Mouse (Mus musculus) kidney, embryonic 15.5 days (tissue): ENCODE data around the gene Cdk20. TPM values are rescaled to one million over a fixed set of nuclear protein-coding genes. Genes with fewer than 3 reads are reported as not detected.
A peak's percentile ranks its signal among the peaks of the same experiment; 100 is the strongest.

Experiments used
- ATAC-seq: fragments of 200-750 bp; cut with Nextera tagmentation; replicated peaks from 2 replicates; pipeline ENCODE4 v1.8.0; 2017; ENCODE audit warnings: moderate TSS enrichment; ENCODE audit not compliant: low FRiP score
- H3K27ac ChIP-seq: fragments of 300-500 bp; sonication (generic); 2 replicates; pipeline ENCODE4 v1.5.1; 2015; ENCODE audit warnings: mild to moderate bottlenecking, inconsistent platforms
- H3K27me3 ChIP-seq: fragments of 300-500 bp; sonication (generic); 2 replicates; pipeline ENCODE4 v1.6.1; 2015; ENCODE audit warnings: inconsistent platforms
- H3K36me3 ChIP-seq: fragments of 300-500 bp; sonication (generic); 2 replicates; pipeline ENCODE4 v1.6.1; 2015; ENCODE audit warnings: inconsistent platforms
- H3K4me1 ChIP-seq: fragments of 300-500 bp; sonication (generic); 2 replicates; pipeline ENCODE4 v1.6.1; 2015; ENCODE audit warnings: inconsistent platforms
- H3K4me2 ChIP-seq: fragments of 300-500 bp; sonication (generic); 2 replicates; pipeline ENCODE4 v1.6.1; 2015; ENCODE audit warnings: moderate library complexity, mild to moderate bottlenecking, inconsistent platforms
- H3K4me3 ChIP-seq: fragments of 300-500 bp; sonication (generic); replicated peaks from 2 replicates; pipeline ENCODE4 v1.5.1; 2015; ENCODE audit warnings: mild to moderate bottlenecking, inconsistent platforms
- H3K9ac ChIP-seq: fragments of 300-500 bp; sonication (generic); 2 replicates; pipeline ENCODE4 v1.6.1; 2015; ENCODE audit warnings: mild to moderate bottlenecking, inconsistent platforms
- H3K9me3 ChIP-seq: fragments of 300-500 bp; sonication (generic); replicated peaks from 2 replicates; pipeline ENCODE4 v1.6.1; 2016; ENCODE audit warnings: inconsistent platforms
- WGBS: fragments of 180-500 bp; shearing (Covaris S2); methylation state at CpG from one replicate; pipeline ENCODE4 v1.1.7; 2015; ENCODE audit warnings: mixed read lengths; 5-methylcytosine and 5-hydroxymethylcytosine counted together
- polyA plus RNA-seq: library from polyadenylated mRNA; unstranded; fragments of >200 nt; fragmentation: Nextera tagmentation; extraction: Ambion mirVana; gene quantifications from 2 replicates; pipeline ENCODE4 v1.2.1, GENCODE M21; 2015

Gene Cdk20
- polyA plus RNA-seq, 1 experiment from 2014 or later, result 12.8 TPM

DNA sequence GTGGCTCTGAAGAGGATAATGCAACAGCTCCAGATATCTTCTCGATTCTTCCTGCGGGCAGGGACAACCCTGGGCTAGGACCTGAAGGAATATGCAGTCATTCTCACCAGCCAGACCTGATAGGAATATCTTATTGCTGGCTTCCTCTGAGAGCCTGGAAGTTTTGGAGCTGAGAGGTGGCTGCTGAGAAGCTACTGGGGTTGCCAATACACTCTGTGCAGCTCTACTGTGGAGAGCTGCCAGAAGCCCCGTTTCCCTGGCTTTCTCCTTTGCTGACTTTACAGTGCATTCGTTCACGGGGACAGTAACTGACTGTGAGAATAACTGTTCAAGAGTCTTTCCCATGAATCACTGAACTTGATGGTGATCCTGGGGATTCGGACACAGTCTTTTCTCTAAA, 26.6 kb upstream of the Cdk20 start:
- ATAC-seq, result no peak
- Histone ChIP-seq H3K4me1 (peaks cover 15% of the 10 kb centered on the region), H3K36me3 (no peaks in the 10 kb centered on the region), H3K4me3 (no peak overlapping the region), H3K9ac (no peak overlapping the region), H3K9me3 (no peaks in the 10 kb centered on the region), H3K27ac (no peak overlapping the region), H3K4me2 (no peak overlapping the region), H3K27me3 (no peaks in the 10 kb centered on the region)
- WGBS, result 76% methylated on average over 6 of the region's 6 CpGs

DNA sequence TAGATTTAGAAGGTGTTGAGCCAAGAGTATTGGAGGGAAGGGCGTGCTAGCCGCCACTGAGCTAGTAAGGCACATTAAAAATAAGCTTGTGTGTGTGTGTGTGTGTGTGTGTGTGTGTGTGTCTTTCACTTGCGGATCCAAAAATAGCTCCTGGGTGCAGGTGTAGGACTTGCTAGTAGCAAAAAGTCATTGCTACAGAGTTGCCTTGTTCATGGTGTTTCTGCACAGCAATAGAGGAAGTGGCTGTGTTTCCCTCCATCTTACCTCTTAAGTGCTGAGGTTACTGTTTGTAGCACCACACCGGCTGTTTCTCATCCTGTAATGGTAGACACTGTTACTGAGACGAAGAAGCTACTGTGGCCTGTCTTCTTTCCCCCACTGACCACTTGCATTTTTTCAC, 24.1 kb upstream of the Cdk20 start:
- WGBS, result 86% methylated on average over 5 of the region's 5 CpGs
- H3K9ac ChIP-seq, result no peak overlapping the region
- no peaks in the 10 kb centered on the region for H3K4me1 ChIP-seq
- H3K27ac ChIP-seq, result no peak overlapping the region
- H3K36me3 ChIP-seq, result no peaks in the 10 kb centered on the region
- no peak overlapping the region for H3K4me3 ChIP-seq
- no peaks in the 10 kb centered on the region for H3K27me3 ChIP-seq
- ATAC-seq, result no peak
- no peaks in the 10 kb centered on the region for H3K9me3 ChIP-seq
- H3K4me2 ChIP-seq, result no peak overlapping the region

DNA sequence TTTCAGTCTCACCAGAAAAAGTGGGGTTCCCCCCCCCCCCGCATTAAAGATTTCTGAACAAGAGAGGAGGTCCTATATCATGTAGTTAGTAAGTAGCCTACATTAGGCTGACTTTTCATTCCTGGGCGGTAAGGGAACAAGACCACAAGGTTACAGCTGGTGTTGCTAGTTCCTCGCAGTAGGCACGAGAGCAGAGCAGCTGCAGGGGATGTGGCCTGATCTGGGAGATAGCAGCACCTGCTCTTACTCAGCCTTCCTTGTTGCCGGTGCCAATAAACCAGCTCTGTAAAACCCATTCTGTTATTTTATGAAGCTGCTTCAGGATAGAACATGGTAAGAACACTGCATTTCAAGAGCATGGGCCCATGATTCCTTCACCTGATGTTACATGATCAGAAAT, 21.5 kb upstream of the Cdk20 start:
- no peak overlapping the region for H3K27ac ChIP-seq
- no peaks in the 10 kb centered on the region for H3K4me1 ChIP-seq
- ATAC-seq, result no peak
- H3K9ac ChIP-seq, result no peak overlapping the region
- no peaks in the 10 kb centered on the region for H3K27me3 ChIP-seq
- no peak overlapping the region for H3K4me2 ChIP-seq
- H3K9me3 ChIP-seq, result no peaks in the 10 kb centered on the region
- 60% methylated on average over 5 of the region's 5 CpGs for WGBS
- H3K36me3 ChIP-seq, result no peaks in the 10 kb centered on the region
- H3K4me3 ChIP-seq, result no peak overlapping the region

- WGBS, result 80% methylated on average over 2 of the region's 2 CpGs
- no peak for ATAC-seq
Measured at GRCm38 (mm10) chr13:64411282-64411681, 20.8 kb upstream of the Cdk20 start.

DNA sequence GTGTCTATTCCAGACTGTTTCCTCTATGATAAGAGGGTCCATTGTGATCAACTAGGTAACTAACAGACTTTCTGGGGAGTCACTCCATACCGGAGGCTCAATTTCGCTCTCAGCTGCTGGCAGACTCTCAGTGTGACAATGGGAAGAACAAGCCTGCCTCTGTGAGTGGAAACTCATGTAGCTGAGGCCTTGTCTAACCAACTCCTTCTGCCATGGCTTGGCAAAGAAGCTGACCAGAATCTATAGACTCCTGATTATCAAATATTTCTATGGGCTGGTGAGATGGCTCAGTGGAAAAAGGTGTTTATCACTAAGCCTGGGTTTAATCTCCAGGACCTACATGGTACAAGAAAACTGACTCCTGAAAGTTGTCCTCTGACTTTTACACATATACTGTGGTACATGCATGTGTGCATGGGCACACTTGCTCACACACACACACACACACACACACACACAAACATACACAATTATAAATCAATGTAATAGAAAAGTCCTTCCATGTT, 19.3 kb upstream of the Cdk20 start:
- H3K4me1 ChIP-seq, result peaks cover 5% of the 10 kb centered on the region; the same call in 1 of the 2 replicates
- no peaks in the 10 kb centered on the region for H3K27me3 ChIP-seq
- WGBS, result 78% methylated on average over 2 of the region's 2 CpGs
- no peaks in the 10 kb centered on the region for H3K36me3 ChIP-seq
- H3K27ac ChIP-seq, result no peak overlapping the region
- ATAC-seq, result no peak
- H3K4me2 ChIP-seq, result no peak overlapping the region
- H3K9ac ChIP-seq, result no peak overlapping the region
- H3K9me3 ChIP-seq, result no peaks in the 10 kb centered on the region
- no peak overlapping the region for H3K4me3 ChIP-seq

More at GRCm38 (mm10) chr13:64411282-64411681, 20.8 kb upstream of the Cdk20 start:
- Histone ChIP-seq H3K36me3 (no peaks in the 10 kb centered on the region), H3K27me3 (no peaks in the 10 kb centered on the region), H3K9me3 (no peaks in the 10 kb centered on the region), H3K4me3 (no peak overlapping the region), H3K9ac (no peak overlapping the region), H3K4me1 (no peaks in the 10 kb centered on the region), H3K27ac (no peak overlapping the region), H3K4me2 (no peak overlapping the region)

DNA sequence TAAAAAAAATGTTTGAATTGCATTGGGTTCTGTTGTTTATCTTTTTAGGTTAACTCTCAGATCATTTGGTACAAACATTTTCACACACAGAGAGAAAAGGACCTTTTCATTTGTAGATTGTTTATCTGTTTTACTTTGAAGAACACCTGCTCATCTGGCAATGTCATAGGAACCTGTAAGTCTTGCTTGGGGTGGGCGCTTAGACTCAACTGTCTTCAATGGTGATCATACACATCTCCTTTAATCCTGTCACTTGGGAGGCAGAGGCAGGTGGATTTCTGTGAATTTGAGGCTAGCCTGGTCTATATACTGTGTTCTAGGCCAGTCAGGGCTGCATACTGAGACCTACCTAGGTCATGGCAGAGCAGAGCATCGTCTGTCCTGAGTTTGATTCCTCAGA, 16.5 kb upstream of the Cdk20 start:
- H3K27ac ChIP-seq, result no peak overlapping the region
- H3K4me2 ChIP-seq, result no peak overlapping the region
- no peak for ATAC-seq
- no peaks in the 10 kb centered on the region for H3K27me3 ChIP-seq
- H3K4me3 ChIP-seq, result no peak overlapping the region
- WGBS, result 92% methylated on average over 2 of the region's 2 CpGs
- no peak overlapping the region for H3K9ac ChIP-seq
- H3K36me3 ChIP-seq, result no peaks in the 10 kb centered on the region
- no peaks in the 10 kb centered on the region for H3K9me3 ChIP-seq
- peaks cover 7% of the 10 kb centered on the region; the same call in 1 of the 2 replicates for H3K4me1 ChIP-seq

- peak overlapping the region; percentile 88 for H3K27ac ChIP-seq
- ATAC-seq, result peak; percentile 93
- no peaks in the 10 kb centered on the region for H3K9me3 ChIP-seq
- H3K4me2 ChIP-seq, result no peak overlapping the region
- no peaks in the 10 kb centered on the region for H3K36me3 ChIP-seq
- no peaks in the 10 kb centered on the region for H3K27me3 ChIP-seq
- H3K4me1 ChIP-seq, result peaks cover 14% of the 10 kb centered on the region
- no peak overlapping the region for H3K9ac ChIP-seq
- H3K4me3 ChIP-seq, result no peak overlapping the region
- WGBS, result 17% methylated on average over 5 of the region's 5 CpGs
Measured at GRCm38 (mm10) chr13:64416955-64417601, 15.0 kb upstream of the Cdk20 start.

DNA sequence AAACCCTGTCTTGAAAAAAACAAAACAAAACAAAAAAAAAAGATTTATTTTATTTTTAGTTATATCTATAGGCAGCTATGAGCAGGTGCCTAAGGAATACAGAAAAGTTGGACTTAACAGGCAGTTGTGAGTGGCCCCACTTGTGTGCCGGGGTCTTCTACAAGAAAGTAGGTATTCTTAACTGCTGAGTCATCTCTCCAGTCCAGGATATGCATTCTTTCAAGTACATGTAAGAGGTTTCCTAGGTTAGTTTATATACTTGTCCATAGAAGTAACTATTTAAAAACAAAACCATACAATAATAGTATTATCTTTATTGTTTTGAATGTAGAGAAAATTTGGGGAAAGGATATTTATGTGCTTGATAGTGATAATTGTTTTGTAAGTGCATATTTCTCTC, 11.3 kb upstream of the Cdk20 start:
- no peak overlapping the region for H3K4me2 ChIP-seq
- ATAC-seq, result no peak
- H3K4me1 ChIP-seq, result peaks cover 17% of the 10 kb centered on the region
- no peaks in the 10 kb centered on the region for H3K9me3 ChIP-seq
- no peak overlapping the region for H3K4me3 ChIP-seq
- H3K9ac ChIP-seq, result no peak overlapping the region
- no peaks in the 10 kb centered on the region for H3K36me3 ChIP-seq
- H3K27ac ChIP-seq, result no peak overlapping the region
- no peaks in the 10 kb centered on the region for H3K27me3 ChIP-seq
- WGBS, result 65% methylated on average over 1 of the region's 1 CpGs

GRCm38 (mm10) chr13:64421386-64421785, 10.7 kb upstream of the Cdk20 start:
- Histone ChIP-seq H3K27ac (peak overlapping the region; percentile 48; the same call in 1 of the 2 replicates), H3K27me3 (no peaks in the 10 kb centered on the region), H3K4me3 (no peak overlapping the region), H3K36me3 (no peaks in the 10 kb centered on the region), H3K9me3 (no peaks in the 10 kb centered on the region), H3K4me1 (peaks cover 17% of the 10 kb centered on the region), H3K9ac (no peak overlapping the region), H3K4me2 (no peak overlapping the region)
- 55% methylated on average over 3 of the region's 3 CpGs for WGBS
- no peak for ATAC-seq

- Histone ChIP-seq H3K4me3 (no peak overlapping the region), H3K27me3 (no peaks in the 10 kb centered on the region), H3K36me3 (no peaks in the 10 kb centered on the region), H3K4me2 (no peak overlapping the region), H3K9me3 (no peaks in the 10 kb centered on the region), H3K4me1 (peaks cover 17% of the 10 kb centered on the region), H3K9ac (no peak overlapping the region), H3K27ac (peak overlapping the region; percentile 83)
- no peak for ATAC-seq
- WGBS, result 65% methylated on average over 7 of the region's 7 CpGs
Measured at GRCm38 (mm10) chr13:64421952-64422606, 10.0 kb upstream of the Cdk20 start.

- H3K9ac ChIP-seq, result no peak overlapping the region
- H3K27me3 ChIP-seq, result no peaks in the 10 kb centered on the region
- H3K36me3 ChIP-seq, result no peaks in the 10 kb centered on the region
- H3K4me1 ChIP-seq, result peaks cover 14% of the 10 kb centered on the region
- 83% methylated on average over 6 of the region's 6 CpGs for WGBS
- no peaks in the 10 kb centered on the region for H3K9me3 ChIP-seq
- ATAC-seq, result no peak
- H3K4me3 ChIP-seq, result no peak overlapping the region
- H3K4me2 ChIP-seq, result no peak overlapping the region
- no peak overlapping the region for H3K27ac ChIP-seq
Measured at GRCm38 (mm10) chr13:64422607-64422957, 9.5 kb upstream of the Cdk20 start.

DNA sequence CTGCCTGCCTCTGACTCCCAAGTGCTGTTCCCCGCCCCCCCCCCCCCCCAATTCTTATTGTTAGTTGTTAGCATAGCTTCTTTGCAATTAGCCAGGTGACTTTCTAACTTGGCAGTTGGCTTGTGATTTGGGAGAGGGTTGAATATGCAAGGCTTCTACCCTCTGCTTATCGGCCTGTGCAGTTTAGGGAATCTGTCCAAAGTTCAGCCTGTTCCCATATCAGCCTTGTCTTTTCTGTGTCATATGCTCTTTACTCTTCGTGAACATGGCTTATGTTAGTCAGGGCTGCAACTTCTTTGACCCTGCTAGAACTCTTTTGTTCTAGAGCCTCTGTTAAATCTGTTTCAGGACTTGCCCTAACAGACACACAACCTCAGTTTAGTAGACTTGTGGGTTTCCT, 7.8 kb upstream of the Cdk20 start:
- Histone ChIP-seq H3K4me2 (no peak overlapping the region), H3K9me3 (no peaks in the 10 kb centered on the region), H3K27me3 (no peaks in the 10 kb centered on the region), H3K4me1 (peaks cover 10% of the 10 kb centered on the region; the same call in 1 of the 2 replicates), H3K9ac (no peak overlapping the region), H3K36me3 (no peaks in the 10 kb centered on the region), H3K27ac (no peak overlapping the region), H3K4me3 (no peak overlapping the region)
- no peak for ATAC-seq
- WGBS, result 77% methylated on average over 3 of the region's 3 CpGs
